Mouse (Mus musculus) liver, postnatal 0 days (tissue): ENCODE data around the gene Bhlhe40.

Source experiments
- CTCF ChIP-seq: sonication (generic); IDR thresholded peaks from 2 replicates; pipeline ENCODE4 v1.5.1; 2016; ENCODE audit warnings: antibody characterized with exemption, low read depth
- EP300 ChIP-seq: IDR thresholded peaks from 2 replicates; pipeline ENCODE4 v1.6.1; 2016; ENCODE audit warnings: antibody characterized with exemption, low read depth, mild to moderate bottlenecking

- no peak for TF ChIP-seq EP300
- no peak for TF ChIP-seq CTCF
Observed at GRCm38 (mm10) chr6:108706994-108707645, 46.7 kb downstream of the Bhlhe40 start.
